Mouse (Mus musculus): ENCODE measurements around the gene 1700074P13Rik. TPM values are rescaled to one million over a fixed set of nuclear protein-coding genes. Genes with fewer than 3 reads are reported as not detected.
A peak's percentile ranks its signal among the peaks of the same experiment; 100 is the strongest.
"Not testable (repeated sequence)": the region's sequence is repeated elsewhere in the genome, so short reads cannot be mapped to it uniquely, and the experiment has no call there.

1700074P13Rik gene
- not detected in 2 replicates for polyA plus RNA-seq (2014; fragmentation: Nextera tagmentation; extraction: Ambion mirVana)

GRCm38 (mm10) chr6:40940457-40940856 lies at the start of gene 1700074P13Rik:
Gene 1700074P13Rik (minus strand): TSS chr6:40940557.
- Histone ChIP-seq H3K27me3 (ENCODE audit: control insufficient read depth, insufficient read depth, low read length) (no peaks in the 10 kb centered on the region), H3K4me1 (replicated peaks; ENCODE audit: control insufficient read depth, insufficient read depth, low read length) (no peaks in the 10 kb centered on the region), H3K36me3 (ENCODE audit: control insufficient read depth, insufficient read depth, low read length) (no peaks in the 10 kb centered on the region), H3K4me2 (replicated peaks; ENCODE audit: low read depth, low read length) (no peak within 1 kb of the TSS), H3K4me3 (ENCODE audit: low read depth, low read length) (no peak within 1 kb of the TSS), H3K9me3 (ENCODE audit: control insufficient read depth, low read length) (no peaks in the 10 kb centered on the region), H3K27ac (ENCODE audit: low read depth, low read length) (no peak within 1 kb of the TSS), H3K9ac (ENCODE audit: low read depth, low read length) (no peak within 1 kb of the TSS)
- DNase-seq (ENCODE audit: low spot score) (no peak), ATAC-seq (ENCODE audit: low FRiP score) (no peak)
- 93% methylated on average over 10 of the region's 10 CpGs for WGBS

GRCm38 (mm10) chr6:40964454-40964853 lies 24.1 kb upstream of the 1700074P13Rik start, which contains the start of gene 1810009J06Rik:
Gene 1810009J06Rik (plus strand): TSS chr6:40964754.
- not testable (repeated sequence) for H3K27me3 ChIP-seq (ENCODE audit: control insufficient read depth, insufficient read depth, low read length); H3K9ac ChIP-seq (ENCODE audit: low read depth, low read length); H3K4me2 ChIP-seq (replicated peaks; ENCODE audit: low read depth, low read length); DNase-seq (ENCODE audit: low spot score); H3K4me3 ChIP-seq (ENCODE audit: low read depth, low read length); ATAC-seq (ENCODE audit: low FRiP score); H3K36me3 ChIP-seq (ENCODE audit: control insufficient read depth, insufficient read depth, low read length); H3K9me3 ChIP-seq (ENCODE audit: control insufficient read depth, low read length); H3K4me1 ChIP-seq (replicated peaks; ENCODE audit: control insufficient read depth, insufficient read depth, low read length); H3K27ac ChIP-seq (ENCODE audit: low read depth, low read length)
- WGBS = 93% methylated on average over 2 of the region's 2 CpGs

DNA sequence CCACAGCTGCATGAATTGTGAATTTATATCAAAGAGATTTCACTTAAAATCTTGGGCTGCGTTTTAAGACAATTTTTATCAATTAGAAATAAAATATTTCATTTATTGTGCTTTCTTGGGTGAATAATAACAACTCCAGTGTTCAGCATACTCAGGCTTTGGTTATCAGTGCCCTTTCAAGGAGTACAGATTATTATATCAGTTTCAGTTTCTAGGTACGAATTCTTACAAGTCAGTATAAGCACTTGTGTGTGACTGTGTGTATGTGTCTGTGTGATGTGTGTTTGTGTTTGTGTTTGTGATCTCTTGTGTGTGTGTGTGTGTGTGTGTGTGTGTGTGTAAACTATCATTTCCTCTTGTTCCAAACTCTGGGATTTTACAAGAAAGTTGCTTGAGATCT lies 13.4 kb upstream of the 1700074P13Rik start:
- no peaks in the 10 kb centered on the region for H3K9me3 ChIP-seq (ENCODE audit: control insufficient read depth, low read length)
- no peaks in the 10 kb centered on the region for H3K4me1 ChIP-seq (replicated peaks; ENCODE audit: control insufficient read depth, insufficient read depth, low read length)
- H3K27me3 ChIP-seq (ENCODE audit: control insufficient read depth, insufficient read depth, low read length) = no peaks in the 10 kb centered on the region
- DNase-seq (ENCODE audit: low spot score) (no peak), ATAC-seq (ENCODE audit: low FRiP score) (no peak)
- H3K27ac ChIP-seq (ENCODE audit: low read depth, low read length) = no peak overlapping the region
- 66% methylated on average over 2 of the region's 2 CpGs for WGBS
- no peaks in the 10 kb centered on the region for H3K36me3 ChIP-seq (ENCODE audit: control insufficient read depth, insufficient read depth, low read length)
- no peak overlapping the region for H3K4me3 ChIP-seq (ENCODE audit: low read depth, low read length)
- no peak overlapping the region for H3K4me2 ChIP-seq (replicated peaks; ENCODE audit: low read depth, low read length)
- H3K9ac ChIP-seq (ENCODE audit: low read depth, low read length) = no peak overlapping the region

DNA sequence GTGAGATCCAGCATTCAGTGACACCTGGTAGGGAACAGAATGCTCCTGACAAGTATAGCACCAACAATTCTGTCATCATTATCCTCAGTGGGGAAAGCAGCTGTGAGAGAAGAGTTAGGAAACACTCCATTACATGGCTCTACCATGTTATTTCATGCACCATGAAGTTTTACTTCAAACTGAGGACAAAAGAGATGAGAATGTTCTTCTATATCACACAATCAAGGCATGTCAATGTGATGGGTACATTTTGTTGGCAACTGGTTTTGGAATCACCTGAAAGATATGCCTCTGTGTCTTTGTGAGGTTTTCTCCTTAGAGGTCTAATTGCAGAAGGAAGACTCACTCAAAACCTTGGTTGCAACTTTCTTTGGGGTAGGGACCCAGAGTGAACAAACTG lies 11.4 kb upstream of the 1700074P13Rik start, which contains the start of gene Gm4744:
Gene Gm4744 (minus strand): TSS at position 101 of the 400 bp plus-strand sequence.
- Histone ChIP-seq H3K4me2 (replicated peaks; ENCODE audit: low read depth, low read length) (no peak within 1 kb of the TSS), H3K4me1 (replicated peaks; ENCODE audit: control insufficient read depth, insufficient read depth, low read length) (no peaks in the 10 kb centered on the region), H3K36me3 (ENCODE audit: control insufficient read depth, insufficient read depth, low read length) (no peaks in the 10 kb centered on the region), H3K9ac (ENCODE audit: low read depth, low read length) (no peak within 1 kb of the TSS), H3K9me3 (ENCODE audit: control insufficient read depth, low read length) (no peaks in the 10 kb centered on the region), H3K27ac (ENCODE audit: low read depth, low read length) (no peak within 1 kb of the TSS), H3K27me3 (ENCODE audit: control insufficient read depth, insufficient read depth, low read length) (no peaks in the 10 kb centered on the region), H3K4me3 (ENCODE audit: low read depth, low read length) (no peak within 1 kb of the TSS)
- no peak for ATAC-seq (ENCODE audit: low FRiP score)
- no peak for DNase-seq (ENCODE audit: low spot score)

- no peak overlapping the region for H3K4me2 ChIP-seq (replicated peaks; ENCODE audit: low read depth, low read length)
- no peak overlapping the region for H3K9ac ChIP-seq (ENCODE audit: low read depth, low read length)
- no peak overlapping the region for H3K4me3 ChIP-seq (ENCODE audit: low read depth, low read length)
- ATAC-seq (ENCODE audit: low FRiP score) (no peak), DNase-seq (ENCODE audit: low spot score) (no peak)
- H3K36me3 ChIP-seq (ENCODE audit: control insufficient read depth, insufficient read depth, low read length) = no peaks in the 10 kb centered on the region
- H3K27me3 ChIP-seq (ENCODE audit: control insufficient read depth, insufficient read depth, low read length) = no peaks in the 10 kb centered on the region
- H3K4me1 ChIP-seq (replicated peaks; ENCODE audit: control insufficient read depth, insufficient read depth, low read length) = no peaks in the 10 kb centered on the region
- H3K9me3 ChIP-seq (ENCODE audit: control insufficient read depth, low read length) = no peaks in the 10 kb centered on the region
- WGBS = 88% methylated on average over 4 of the region's 4 CpGs
- H3K27ac ChIP-seq (ENCODE audit: low read depth, low read length) = no peak overlapping the region
These were observed 20.4 kb downstream of the 1700074P13Rik start for GRCm38 (mm10) chr6:40919954-40920353.

DNA sequence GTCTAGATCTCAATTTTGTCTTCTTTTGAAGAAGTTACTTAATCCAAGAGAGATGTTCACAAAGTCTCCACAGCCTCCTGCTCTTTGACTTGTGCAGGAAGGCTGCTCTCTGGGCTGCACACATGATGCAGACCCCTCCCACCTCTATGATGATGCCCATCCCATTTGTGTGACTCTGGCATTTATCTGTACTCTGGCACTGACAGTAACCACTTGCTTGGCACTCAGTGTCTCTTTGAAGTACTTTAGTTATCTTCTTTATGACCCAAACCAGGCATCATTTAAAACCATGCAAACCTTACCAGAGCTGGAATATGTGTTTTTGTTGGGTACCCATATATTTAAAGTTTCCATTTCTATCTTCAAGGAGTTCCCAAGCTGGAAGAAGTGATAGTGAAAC lies 40.1 kb downstream of the 1700074P13Rik start, which contains the start of gene Prss58:
Gene Prss58 (minus strand): TSS at position 101 of the 400 bp plus-strand sequence.
- no peak within 1 kb of the TSS for H3K4me3 ChIP-seq (ENCODE audit: low read depth, low read length)
- no peak within 1 kb of the TSS for H3K9ac ChIP-seq (ENCODE audit: low read depth, low read length)
- H3K4me1 ChIP-seq (replicated peaks; ENCODE audit: control insufficient read depth, insufficient read depth, low read length) = no peaks in the 10 kb centered on the region
- no peaks in the 10 kb centered on the region for H3K27me3 ChIP-seq (ENCODE audit: control insufficient read depth, insufficient read depth, low read length)
- no peaks in the 10 kb centered on the region for H3K36me3 ChIP-seq (ENCODE audit: control insufficient read depth, insufficient read depth, low read length)
- ATAC-seq (ENCODE audit: low FRiP score) = no peak
- DNase-seq (ENCODE audit: low spot score) = no peak
- H3K9me3 ChIP-seq (ENCODE audit: control insufficient read depth, low read length) = no peaks in the 10 kb centered on the region
- H3K27ac ChIP-seq (ENCODE audit: low read depth, low read length) = no peak within 1 kb of the TSS
- no peak within 1 kb of the TSS for H3K4me2 ChIP-seq (replicated peaks; ENCODE audit: low read depth, low read length)

GRCm38 (mm10) chr6:40894716-40895115 lies 45.6 kb downstream of the 1700074P13Rik start:
- H3K4me2 ChIP-seq (replicated peaks; ENCODE audit: low read depth, low read length) = no peak overlapping the region
- no peaks in the 10 kb centered on the region for H3K9me3 ChIP-seq (ENCODE audit: control insufficient read depth, low read length)
- DNase-seq (ENCODE audit: low spot score) (no peak), ATAC-seq (ENCODE audit: low FRiP score) (no peak)
- H3K36me3 ChIP-seq (ENCODE audit: control insufficient read depth, insufficient read depth, low read length) = no peaks in the 10 kb centered on the region
- no peaks in the 10 kb centered on the region for H3K27me3 ChIP-seq (ENCODE audit: control insufficient read depth, insufficient read depth, low read length)
- H3K9ac ChIP-seq (ENCODE audit: low read depth, low read length) = no peak overlapping the region
- no peak overlapping the region for H3K27ac ChIP-seq (ENCODE audit: low read depth, low read length)
- no peaks in the 10 kb centered on the region for H3K4me1 ChIP-seq (replicated peaks; ENCODE audit: control insufficient read depth, insufficient read depth, low read length)
- no peak overlapping the region for H3K4me3 ChIP-seq (ENCODE audit: low read depth, low read length)
- WGBS = 94% methylated on average over 1 of the region's 1 CpGs

- Histone ChIP-seq H3K27me3 (ENCODE audit: control insufficient read depth, insufficient read depth, low read length) (no peaks in the 10 kb centered on the region), H3K9ac (ENCODE audit: low read depth, low read length) (no peak overlapping the region), H3K36me3 (ENCODE audit: control insufficient read depth, insufficient read depth, low read length) (no peaks in the 10 kb centered on the region), H3K9me3 (ENCODE audit: control insufficient read depth, low read length) (no peaks in the 10 kb centered on the region), H3K4me1 (replicated peaks; ENCODE audit: control insufficient read depth, insufficient read depth, low read length) (no peaks in the 10 kb centered on the region), H3K4me3 (ENCODE audit: low read depth, low read length) (no peak overlapping the region), H3K4me2 (replicated peaks; ENCODE audit: low read depth, low read length) (no peak overlapping the region), H3K27ac (ENCODE audit: low read depth, low read length) (no peak overlapping the region)
- WGBS = 46% methylated on average over 7 of the region's 7 CpGs
- ATAC-seq (ENCODE audit: low FRiP score) = 0 out of 2 replicates have a peak, but pooled peaks have one; percentile 19
- DNase-seq (ENCODE audit: low spot score) = peak; percentile 59
These were observed 46.8 kb downstream of the 1700074P13Rik start for GRCm38 (mm10) chr6:40893577-40893976.

- H3K27ac ChIP-seq (ENCODE audit: low read depth, low read length) = no peak overlapping the region
- no peaks in the 10 kb centered on the region for H3K27me3 ChIP-seq (ENCODE audit: control insufficient read depth, insufficient read depth, low read length)
- no peaks in the 10 kb centered on the region for H3K9me3 ChIP-seq (ENCODE audit: control insufficient read depth, low read length)
- H3K4me1 ChIP-seq (replicated peaks; ENCODE audit: control insufficient read depth, insufficient read depth, low read length) = no peaks in the 10 kb centered on the region
- 82% methylated on average over 4 of the region's 4 CpGs for WGBS
- no peak overlapping the region for H3K4me3 ChIP-seq (ENCODE audit: low read depth, low read length)
- no peak for ATAC-seq (ENCODE audit: low FRiP score)
- H3K36me3 ChIP-seq (ENCODE audit: control insufficient read depth, insufficient read depth, low read length) = no peaks in the 10 kb centered on the region
- no peak overlapping the region for H3K4me2 ChIP-seq (replicated peaks; ENCODE audit: low read depth, low read length)
- no peak for DNase-seq (ENCODE audit: low spot score)
- no peak overlapping the region for H3K9ac ChIP-seq (ENCODE audit: low read depth, low read length)
These were observed 48.6 kb downstream of the 1700074P13Rik start for GRCm38 (mm10) chr6:40891754-40892153.

All from hindbrain, embryonic 11.5 days (tissue).